In genomic region chr13:58480388-58480927, GRCm38 (mm10) we compare ENCODE assay signal across 26 mouse cellular contexts.
DNase-seq lines count a peak whose midpoint lies in the region; ATAC-seq and TF ChIP-seq lines count a peak whose summit lies in the region.
"Had no signal": no experiment of that assay in that cellular context is flagged by ENCODE, and none has a peak within 500 bp of the region (broad histone marks: within the 10 kb centered on the region; RNA-seq: fewer than 3 reads in every experiment).

No protein-coding gene starts in this region.

- no peak overlapping the region; the same call in 1 of the 2 replicates for H3K4me2 ChIP-seq in hindbrain, embryonic 14.5 days (replicated peaks)
- no peak overlapping the region for H3K4me2 ChIP-seq in midbrain, embryonic 12.5 days (replicated peaks)
- no peak overlapping the region for H3K4me2 ChIP-seq in midbrain, embryonic 11.5 days
- H3K4me2 ChIP-seq: embryonic facial prominence, embryonic 13.5 days; forebrain, embryonic 15.5 days; heart, embryonic 12.5 days; kidney, embryonic 15.5 days; lung, embryonic 15.5 days had no signal

- H3K9ac ChIP-seq in hindbrain, embryonic 14.5 days, result no peak overlapping the region; the same call in 1 of the 2 replicates
- no peak overlapping the region for H3K9ac ChIP-seq in midbrain, embryonic 12.5 days (replicated peaks)
- no peak overlapping the region for H3K9ac ChIP-seq in midbrain, embryonic 11.5 days (ENCODE audit: low read length)
- H3K9ac ChIP-seq: embryonic facial prominence, embryonic 13.5 days; forebrain, embryonic 15.5 days; heart, embryonic 12.5 days; kidney, embryonic 15.5 days; lung, embryonic 15.5 days had no signal

- no peaks in the 10 kb centered on the region for H3K36me3 ChIP-seq in hindbrain, embryonic 14.5 days (replicated peaks; ENCODE audit: control insufficient read depth, insufficient read depth)
- no peaks in the 10 kb centered on the region for H3K36me3 ChIP-seq in hindbrain, embryonic 10.5 days
- H3K36me3 ChIP-seq in midbrain, embryonic 12.5 days, result no peaks in the 10 kb centered on the region
- no peaks in the 10 kb centered on the region for H3K36me3 ChIP-seq in midbrain, embryonic 11.5 days (ENCODE audit: control insufficient read depth, insufficient read depth, low read length)
- H3K36me3 ChIP-seq in G1E (replicated peaks), result no peaks in the 10 kb centered on the region
- H3K36me3 ChIP-seq in heart, embryonic 10.5 days, result no peaks in the 10 kb centered on the region
- H3K36me3 ChIP-seq: embryonic facial prominence, embryonic 13.5 days; forebrain, embryonic 15.5 days; heart, embryonic 12.5 days; kidney, embryonic 15.5 days; limb, embryonic 10.5 days; lung, embryonic 15.5 days had no signal

- no peak for ATAC-seq in hindbrain, embryonic 14.5 days (ENCODE audit: low FRiP score)
- ATAC-seq in midbrain, embryonic 12.5 days (ENCODE audit: low FRiP score, low read depth), result no peak
- no peak for ATAC-seq in midbrain, embryonic 11.5 days (ENCODE audit: low FRiP score)
- 0 out of 2 replicates have a peak, but pooled peaks have one; percentile 3 for ATAC-seq in G1E (ENCODE audit: extremely low read depth, insufficient number of reproducible peaks, low FRiP score, poor library complexity, severe bottlenecking)
- ATAC-seq: forebrain, embryonic 15.5 days had no signal

- no peak overlapping the region for H3K4me3 ChIP-seq in hindbrain, embryonic 14.5 days (replicated peaks; ENCODE audit: low read length)
- no peak overlapping the region for H3K4me3 ChIP-seq in hindbrain, embryonic 10.5 days
- H3K4me3 ChIP-seq in midbrain, embryonic 12.5 days, result no peak overlapping the region
- H3K4me3 ChIP-seq in midbrain, embryonic 11.5 days (ENCODE audit: low read depth, low read length), result no peak overlapping the region
- peak overlapping the region; percentile 57; the same call in 1 of the 2 replicates for H3K4me3 ChIP-seq in G1E (ENCODE audit: low read depth, low read length)
- H3K4me3 ChIP-seq in heart, embryonic 10.5 days, result no peak overlapping the region
- H3K4me3 ChIP-seq: embryonic facial prominence, embryonic 13.5 days; erythroblast, embryonic 14.5 days; forebrain, embryonic 15.5 days; heart, embryonic 12.5 days; kidney, embryonic 15.5 days; limb, embryonic 10.5 days; lung, embryonic 15.5 days had no signal

- 46% methylated on average over 8 of the region's 8 CpGs for WGBS in hindbrain, embryonic 14.5 days
- WGBS in hindbrain, embryonic 10.5 days, result 86% methylated on average over 8 of the region's 8 CpGs
- 60% methylated on average over 8 of the region's 8 CpGs for WGBS in midbrain, embryonic 12.5 days
- WGBS in midbrain, embryonic 11.5 days, result 83% methylated on average over 8 of the region's 8 CpGs
- 88% methylated on average over 8 of the region's 8 CpGs for WGBS in heart, embryonic 10.5 days

- TF ChIP-seq POLR2A in brain, embryonic 14.5 days (IDR thresholded peaks at IDR 0.05; ENCODE audit: borderline replicate concordance, extremely low read depth, insufficient read depth, insufficient read length, poor library complexity, severe bottlenecking), result no peak

- DNase-seq in hindbrain, embryonic 14.5 days (ENCODE audit: low spot score), result no peak
- DNase-seq in hindbrain, embryonic 10.5 days (ENCODE audit: low spot score), result no peak
- no peak for DNase-seq in midbrain, embryonic 11.5 days (ENCODE audit: low spot score, missing footprints)
- DNase-seq in G1E (ENCODE audit: low spot score), result no peak
- DNase-seq in brain, embryonic 14.5 days (ENCODE audit: low read depth), result peak; percentile 54
- DNase-seq in spleen, postnatal 10 days (ENCODE audit: low spot score in 2 of 2), result no peak
- DNase-seq in heart, embryonic 10.5 days (ENCODE audit: low spot score), result no peak
- DNase-seq: adrenal gland, adult 2 months; cerebellum, adult 8-10 months; cerebellum, postnatal 36 days; embryo, embryonic 11 days; gastrocnemius, postnatal 14 days; heart, adult 11 months; heart, postnatal 14 days; kidney, adult 11 months; kidney, postnatal 4 days; right cerebral cortex, postnatal 25 days; spleen, adult 18-20 months had no signal

- H3K4me1 ChIP-seq in hindbrain, embryonic 14.5 days (replicated peaks; ENCODE audit: control insufficient read depth, insufficient read depth, low read length), result 0 out of 2 replicates have a peak, but pooled peaks cover 5% of the 10 kb centered on the region
- H3K4me1 ChIP-seq in hindbrain, embryonic 10.5 days (replicated peaks), result peaks cover 18% of the 10 kb centered on the region
- peaks cover 11% of the 10 kb centered on the region; the same call in 1 of the 2 replicates for H3K4me1 ChIP-seq in midbrain, embryonic 12.5 days
- no peaks in the 10 kb centered on the region for H3K4me1 ChIP-seq in midbrain, embryonic 11.5 days (ENCODE audit: control insufficient read depth, insufficient read depth, low read length)
- H3K4me1 ChIP-seq in G1E (ENCODE audit: insufficient read depth, low read depth, low read length), result peaks cover 90% of the 10 kb centered on the region
- H3K4me1 ChIP-seq in heart, embryonic 10.5 days, result peaks cover 24% of the 10 kb centered on the region; the same call in 1 of the 2 replicates
- H3K4me1 ChIP-seq: embryonic facial prominence, embryonic 13.5 days; kidney, embryonic 15.5 days; limb, embryonic 10.5 days; lung, embryonic 15.5 days had no signal

- TF ChIP-seq CTCF in G1E (IDR thresholded peaks at IDR 0.05; ENCODE audit: low read depth, low read length), result no peak
- TF ChIP-seq CTCF in brain, embryonic 14.5 days (IDR thresholded peaks at IDR 0.05; ENCODE audit: borderline replicate concordance, extremely low read depth, insufficient read depth, insufficient read length), result no peak

- H3K27me3 ChIP-seq in hindbrain, embryonic 14.5 days (ENCODE audit: control insufficient read depth, insufficient read depth, low read length), result no peaks in the 10 kb centered on the region
- no peaks in the 10 kb centered on the region for H3K27me3 ChIP-seq in hindbrain, embryonic 10.5 days (ENCODE audit: insufficient read depth, poor library complexity, severe bottlenecking)
- H3K27me3 ChIP-seq in midbrain, embryonic 12.5 days, result no peaks in the 10 kb centered on the region
- H3K27me3 ChIP-seq in midbrain, embryonic 11.5 days (ENCODE audit: control insufficient read depth, insufficient read depth, low read length), result no peaks in the 10 kb centered on the region
- H3K27me3 ChIP-seq in G1E (ENCODE audit: insufficient read depth, low read length), result peaks cover 2% of the 10 kb centered on the region; the same call in 1 of the 2 replicates
- no peaks in the 10 kb centered on the region for H3K27me3 ChIP-seq in heart, embryonic 10.5 days (ENCODE audit: insufficient read depth, poor library complexity, severe bottlenecking)
- H3K27me3 ChIP-seq: embryonic facial prominence, embryonic 13.5 days; forebrain, embryonic 15.5 days; heart, embryonic 12.5 days; kidney, embryonic 15.5 days; lung, embryonic 15.5 days had no signal

- peak overlapping the region; percentile 38; the same call in 1 of the 2 replicates for H3K27ac ChIP-seq in hindbrain, embryonic 14.5 days
- H3K27ac ChIP-seq in hindbrain, embryonic 10.5 days, result no peak overlapping the region
- 0 out of 2 replicates have a peak overlapping the region, but pooled peaks have one; percentile 3 for H3K27ac ChIP-seq in midbrain, embryonic 12.5 days (replicated peaks)
- H3K27ac ChIP-seq in midbrain, embryonic 11.5 days (ENCODE audit: low read depth, low read length), result no peak overlapping the region
- no peak overlapping the region for H3K27ac ChIP-seq in heart, embryonic 10.5 days
- H3K27ac ChIP-seq: embryonic facial prominence, embryonic 13.5 days; forebrain, embryonic 15.5 days; kidney, embryonic 15.5 days; limb, embryonic 10.5 days; lung, embryonic 15.5 days had no signal

- no peaks in the 10 kb centered on the region for H3K9me3 ChIP-seq in hindbrain, embryonic 14.5 days (ENCODE audit: control insufficient read depth, low read length)
- no peaks in the 10 kb centered on the region for H3K9me3 ChIP-seq in hindbrain, embryonic 10.5 days
- H3K9me3 ChIP-seq in midbrain, embryonic 12.5 days, result no peaks in the 10 kb centered on the region
- H3K9me3 ChIP-seq in midbrain, embryonic 11.5 days (ENCODE audit: control insufficient read depth, low read length), result no peaks in the 10 kb centered on the region
- no peaks in the 10 kb centered on the region for H3K9me3 ChIP-seq in G1E (replicated peaks)
- no peaks in the 10 kb centered on the region for H3K9me3 ChIP-seq in heart, embryonic 10.5 days
- H3K9me3 ChIP-seq: embryonic facial prominence, embryonic 13.5 days; forebrain, embryonic 15.5 days; heart, embryonic 12.5 days; kidney, embryonic 15.5 days; limb, embryonic 10.5 days; lung, embryonic 15.5 days had no signal

Comparison
In these comparisons a context has a peak if more than half of its experiments do, and no peak if none do; other contexts are left out.
1. H3K27ac ChIP-seq: peak in hindbrain, embryonic 14.5 days (single experiment) and midbrain, embryonic 12.5 days (single experiment); none in hindbrain, embryonic 10.5 days (single experiment), midbrain, embryonic 11.5 days (single experiment) and heart, embryonic 10.5 days (single experiment).